Mouse (Mus musculus): Measurements from ENCODE around the gene Rita1. TPM values are rescaled to one million over a fixed set of nuclear protein-coding genes. Genes with fewer than 3 reads are reported as not detected.
A peak's percentile ranks its signal among the peaks of the same experiment; 100 is the strongest.

Rita1 gene
- total RNA-seq (2014; rRNA removed) (38.0 and 38.6 TPM in 2 replicates), polyA plus RNA-seq (2015; fragmentation: Nextera tagmentation; extraction: Ambion mirVana) (30.1 and 30.4 TPM in 2 replicates)

- DNase-seq (ENCODE audit: low spot score): peak; percentile 98
- H3K4me1 ChIP-seq (ENCODE audit: insufficient read depth, low read length): peaks cover 14% of the 10 kb centered on the region
- under 1% methylated on average over 22 of the region's 22 CpGs for WGBS
Measured at GRCm38 (mm10) chr5:120612442-120612821, at the start of gene Rita1, which contains the start of gene Ddx54. Gene Rita1 (minus strand): TSS chr5:120612589. Gene Ddx54 (plus strand): TSS chr5:120612739.

GRCm38 (mm10) chr5:120660816-120661215, 48.4 kb upstream of the Rita1 start:
- Histone ChIP-seq H3K4me1 (ENCODE audit: insufficient read depth, low read length) (no peaks in the 10 kb centered on the region), H3K27ac (peak overlapping the region; percentile 70), H3K4me3 (ENCODE audit: low read length) (no peak overlapping the region), H3K4me2 (ENCODE audit: low read depth, low read length) (no peak overlapping the region), H3K9me3 (ENCODE audit: low read length) (no peaks in the 10 kb centered on the region), H3K9ac (replicated peaks; ENCODE audit: low read length) (no peak overlapping the region; the same call in 1 of the 2 replicates), H3K36me3 (ENCODE audit: insufficient read depth, low read length) (no peaks in the 10 kb centered on the region), H3K27me3 (ENCODE audit: insufficient read depth, low read length) (no peaks in the 10 kb centered on the region)
- 15% methylated on average over 5 of the region's 5 CpGs for WGBS
- peak; percentile 83 for DNase-seq (ENCODE audit: low spot score)
- ATAC-seq: peak; percentile 81
- peak; percentile 65 for TF ChIP-seq CTCF (IDR thresholded peaks at IDR 0.05; ENCODE audit: low read depth)

More at GRCm38 (mm10) chr5:120612442-120612821, at the start of gene Rita1, which contains the start of gene Ddx54:
- Histone ChIP-seq H3K4me2 (ENCODE audit: low read depth, low read length) (peak within 1 kb of the TSS; percentile 86), H3K36me3 (ENCODE audit: insufficient read depth, low read length) (no peaks in the 10 kb centered on the region; the same call in 1 of the 2 replicates), H3K9me3 (ENCODE audit: low read length) (no peaks in the 10 kb centered on the region), H3K9ac (replicated peaks; ENCODE audit: low read length) (peak within 1 kb of the TSS; percentile 60), H3K27ac (peak within 1 kb of the TSS; percentile 86), H3K27me3 (ENCODE audit: insufficient read depth, low read length) (no peaks in the 10 kb centered on the region), H3K4me3 (ENCODE audit: low read length) (peak within 1 kb of the TSS; percentile 76)
- peak; percentile 90 for ATAC-seq
- TF ChIP-seq CTCF (IDR thresholded peaks at IDR 0.05; ENCODE audit: low read depth): no peak

- WGBS: 80% methylated on average over 12 of the region's 12 CpGs
- H3K36me3 ChIP-seq (ENCODE audit: insufficient read depth, low read length): no peaks in the 10 kb centered on the region
- no peak for DNase-seq (ENCODE audit: low spot score)
- peak; percentile 25; the same call in 1 of the 2 replicates for TF ChIP-seq CTCF (IDR thresholded peaks at IDR 0.05; ENCODE audit: low read depth)
- no peaks in the 10 kb centered on the region for H3K27me3 ChIP-seq (ENCODE audit: insufficient read depth, low read length)
- H3K4me3 ChIP-seq (ENCODE audit: low read length): no peak overlapping the region
- no peak overlapping the region for H3K27ac ChIP-seq
- no peaks in the 10 kb centered on the region for H3K9me3 ChIP-seq (ENCODE audit: low read length)
- H3K4me1 ChIP-seq (ENCODE audit: insufficient read depth, low read length): no peaks in the 10 kb centered on the region
- H3K9ac ChIP-seq (replicated peaks; ENCODE audit: low read length): no peak overlapping the region
- no peak overlapping the region for H3K4me2 ChIP-seq (ENCODE audit: low read depth, low read length)
- ATAC-seq: no peak
Measured at GRCm38 (mm10) chr5:120656281-120656751, 43.9 kb upstream of the Rita1 start.

GRCm38 (mm10) chr5:120653873-120654272, 41.5 kb upstream of the Rita1 start:
- Histone ChIP-seq H3K27ac (no peak overlapping the region), H3K9ac (replicated peaks; ENCODE audit: low read length) (no peak overlapping the region), H3K4me3 (ENCODE audit: low read length) (no peak overlapping the region), H3K9me3 (ENCODE audit: low read length) (no peaks in the 10 kb centered on the region), H3K4me1 (ENCODE audit: insufficient read depth, low read length) (no peaks in the 10 kb centered on the region; the same call in 1 of the 2 replicates), H3K4me2 (ENCODE audit: low read depth, low read length) (no peak overlapping the region), H3K27me3 (ENCODE audit: insufficient read depth, low read length) (peaks cover 14% of the 10 kb centered on the region), H3K36me3 (ENCODE audit: insufficient read depth, low read length) (no peaks in the 10 kb centered on the region)
- ATAC-seq (no peak), DNase-seq (ENCODE audit: low spot score) (no peak)
- TF ChIP-seq CTCF (IDR thresholded peaks at IDR 0.05; ENCODE audit: low read depth): no peak
- 88% methylated on average over 2 of the region's 2 CpGs for WGBS

- Histone ChIP-seq H3K9ac (replicated peaks; ENCODE audit: low read length) (no peak overlapping the region), H3K4me3 (ENCODE audit: low read length) (no peak overlapping the region), H3K4me1 (ENCODE audit: insufficient read depth, low read length) (no peaks in the 10 kb centered on the region; the same call in 1 of the 2 replicates), H3K36me3 (ENCODE audit: insufficient read depth, low read length) (no peaks in the 10 kb centered on the region), H3K4me2 (ENCODE audit: low read depth, low read length) (no peak overlapping the region), H3K27me3 (ENCODE audit: insufficient read depth, low read length) (peaks cover 16% of the 10 kb centered on the region), H3K9me3 (ENCODE audit: low read length) (no peaks in the 10 kb centered on the region), H3K27ac (no peak overlapping the region)
- WGBS: 75% methylated on average over 28 of the region's 28 CpGs
- ATAC-seq (no peak), DNase-seq (ENCODE audit: low spot score) (no peak)
- no peak for TF ChIP-seq CTCF (IDR thresholded peaks at IDR 0.05; ENCODE audit: low read depth)
Measured at GRCm38 (mm10) chr5:120652915-120653701, 40.7 kb upstream of the Rita1 start.

- H3K4me3 ChIP-seq (ENCODE audit: low read length): no peak overlapping the region
- peaks cover 16% of the 10 kb centered on the region for H3K27me3 ChIP-seq (ENCODE audit: insufficient read depth, low read length)
- ATAC-seq: no peak
- H3K36me3 ChIP-seq (ENCODE audit: insufficient read depth, low read length): no peaks in the 10 kb centered on the region
- no peak overlapping the region for H3K27ac ChIP-seq
- no peaks in the 10 kb centered on the region for H3K9me3 ChIP-seq (ENCODE audit: low read length)
- WGBS: 85% methylated on average over 5 of the region's 5 CpGs
- no peak overlapping the region for H3K4me2 ChIP-seq (ENCODE audit: low read depth, low read length)
- no peak overlapping the region for H3K9ac ChIP-seq (replicated peaks; ENCODE audit: low read length)
- TF ChIP-seq CTCF (IDR thresholded peaks at IDR 0.05; ENCODE audit: low read depth): no peak
- DNase-seq (ENCODE audit: low spot score): no peak
- H3K4me1 ChIP-seq (ENCODE audit: insufficient read depth, low read length): no peaks in the 10 kb centered on the region; the same call in 1 of the 2 replicates
Measured at GRCm38 (mm10) chr5:120651230-120651629, 38.8 kb upstream of the Rita1 start.
